Mouse (Mus musculus): Measurements from ENCODE around the gene Efcab9. TPM values are rescaled to one million over a fixed set of nuclear protein-coding genes. Genes with fewer than 3 reads are reported as not detected.
A peak's percentile ranks its signal among the peaks of the same experiment; 100 is the strongest.

Efcab9 gene
- total and polyA plus RNA-seq, 3 experiments = 0.25 to 1.5 TPM; not detected in 1

DNA sequence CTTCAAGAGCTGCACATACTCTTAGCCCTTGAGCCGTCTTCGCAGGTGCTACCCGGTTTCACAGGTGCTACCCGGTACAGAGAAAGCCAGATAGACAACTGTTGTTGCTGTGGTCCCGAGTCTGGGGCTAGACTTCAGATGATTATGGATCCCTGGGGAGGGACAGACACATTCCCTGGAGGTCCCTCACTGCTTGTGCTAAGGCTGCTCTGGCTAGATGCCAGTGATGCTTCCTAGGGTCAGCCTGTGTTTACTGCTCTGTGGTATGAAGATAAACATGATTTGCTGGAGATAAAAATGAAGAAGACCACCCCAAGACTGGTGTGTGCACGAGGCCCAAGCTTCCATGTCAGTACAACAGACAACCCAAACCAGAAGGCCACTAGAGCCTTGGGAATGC lies 12.2 kb upstream of the Efcab9 start:
- Histone ChIP-seq H3K36me3 (replicated peaks in 1 of 2; ENCODE audit: control insufficient read depth in 1 of 2, insufficient read depth in 1 of 2, low read length in 1 of 2) (peaks cover 0 to 63% of the 10 kb centered on the region in 2 experiments), H3K9me3 (replicated peaks; ENCODE audit: low read length) (no peaks in the 10 kb centered on the region), H3K4me2 (ENCODE audit: insufficient read depth, low read depth, poor library complexity, severe bottlenecking) (no peak overlapping the region), H3K4me1 (ENCODE audit: control insufficient read depth in 1 of 2, insufficient read depth in 2 of 2) (peaks cover 29 to 95% of the 10 kb centered on the region in 2 experiments), H3K4me3 (replicated peaks in 1 of 3; ENCODE audit: low read depth in 2 of 3, low read length in 2 of 3, poor library complexity in 1 of 3) (no peak overlapping the region), H3K79me2 (replicated peaks; ENCODE audit: control insufficient read depth, extremely low read depth, insufficient read depth, poor library complexity, severe bottlenecking) (no peaks in the 10 kb centered on the region), H3K27me3 (replicated peaks) (no peaks in the 10 kb centered on the region), H3K9ac (ENCODE audit: insufficient read depth, low read depth) (no peak overlapping the region), H3K27ac (ENCODE audit: insufficient read depth, low read depth) (no peak overlapping the region)
- dilution Hi-C loops (cut with MboI; ENCODE audit: extremely low pct_ligation_motif_present, extremely low pct_unique_long_range_greater_than_20kb, low sequenced_read_pairs) (no loop called here), in situ Hi-C loops (cut with MboI; ENCODE audit: low pct_ligation_motif_present, low pct_unique_long_range_greater_than_20kb, low sequenced_read_pairs) (no loop called here)
- TF ChIP-seq POLR2A (IDR thresholded peaks at IDR 0.05; ENCODE audit: low read depth, low read length) (no peak), JUND (conservative IDR thresholded peaks at IDR 0.05; ENCODE audit: low read depth, low read length) (no peak), ZKSCAN1 (IDR thresholded peaks at IDR 0.05; ENCODE audit: borderline replicate concordance, low read depth, low read length) (no peak), POLR2AphosphoS2 (IDR thresholded peaks at IDR 0.05; ENCODE audit: low read depth, low read length) (no peak), BHLHE40 (IDR thresholded peaks at IDR 0.05; ENCODE audit: low read depth, low read length) (no peak), SIN3A (IDR thresholded peaks at IDR 0.05; ENCODE audit: low read length) (no peak), MAX (IDR thresholded peaks at IDR 0.05; ENCODE audit: low read length) (no peak), EP300 (IDR thresholded peaks at IDR 0.05; ENCODE audit: low read length) (no peak), MAZ (IDR thresholded peaks at IDR 0.05; ENCODE audit: low read depth, low read length) (no peak), HCFC1 (IDR thresholded peaks at IDR 0.05; ENCODE audit: low read depth, low read length) (no peak), TBP (conservative IDR thresholded peaks at IDR 0.05; ENCODE audit: low read depth, low read length) (no peak), RAD21 (IDR thresholded peaks at IDR 0.05; ENCODE audit: low read depth, low read length) (no peak)
- DNase-seq (ENCODE audit: extremely low read depth) = no peak

GRCm38 (mm10) chr11:32542687-32543411 lies 11.0 kb upstream of the Efcab9 start:
- no peaks in the 10 kb centered on the region for H3K9me3 ChIP-seq (replicated peaks; ENCODE audit: low read length)
- peak overlapping the region; percentile 76 for H3K4me2 ChIP-seq (ENCODE audit: insufficient read depth, low read depth, poor library complexity, severe bottlenecking)
- H3K9ac ChIP-seq (ENCODE audit: insufficient read depth, low read depth) = peak overlapping the region; percentile 76
- H3K4me1 ChIP-seq (ENCODE audit: control insufficient read depth in 1 of 2, insufficient read depth in 2 of 2) = peaks cover 37 to 98% of the 10 kb centered on the region in 2 experiments
- peaks cover 0 to 56% of the 10 kb centered on the region in 2 experiments for H3K36me3 ChIP-seq (replicated peaks in 1 of 2; ENCODE audit: control insufficient read depth in 1 of 2, insufficient read depth in 1 of 2, low read length in 1 of 2)
- H3K79me2 ChIP-seq (replicated peaks; ENCODE audit: control insufficient read depth, extremely low read depth, insufficient read depth, poor library complexity, severe bottlenecking) = no peaks in the 10 kb centered on the region
- H3K4me3 ChIP-seq (replicated peaks in 1 of 3; ENCODE audit: low read depth in 2 of 3, low read length in 2 of 3, poor library complexity in 1 of 3) = peak overlapping the region in 2 of 3 experiments; percentile 26 to 34
- in situ Hi-C loops (cut with MboI; ENCODE audit: low pct_ligation_motif_present, low pct_unique_long_range_greater_than_20kb, low sequenced_read_pairs) = no loop called here
- dilution Hi-C loops (cut with MboI; ENCODE audit: extremely low pct_ligation_motif_present, extremely low pct_unique_long_range_greater_than_20kb, low sequenced_read_pairs) = no loop called here
- no peaks in the 10 kb centered on the region for H3K27me3 ChIP-seq (replicated peaks)
- H3K27ac ChIP-seq (ENCODE audit: insufficient read depth, low read depth) = peak overlapping the region; percentile 92
- DNase-seq (ENCODE audit: extremely low read depth) = peak; percentile 96
- TF ChIP-seq ETS1 (conservative IDR thresholded peaks at IDR 0.05; ENCODE audit: low read depth, low read length) = peak; percentile 83
- TF ChIP-seq ZKSCAN1 (IDR thresholded peaks at IDR 0.05; ENCODE audit: borderline replicate concordance, low read depth, low read length) = no peak
- no peak for TF ChIP-seq PAX5 (IDR thresholded peaks at IDR 0.05; ENCODE audit: low read length)
- TF ChIP-seq MAX (IDR thresholded peaks at IDR 0.05; ENCODE audit: low read length) = peak; percentile 62; the same call in 1 of the 2 replicates
- TF ChIP-seq USF2 (conservative IDR thresholded peaks at IDR 0.05; ENCODE audit: low read depth, low read length) = no peak
- TF ChIP-seq MEF2A (IDR thresholded peaks at IDR 0.05; ENCODE audit: borderline replicate concordance, low read depth, low read length) = 0 out of 2 replicates have a peak, but pooled peaks have one; percentile 68
- no peak for TF ChIP-seq TBP (conservative IDR thresholded peaks at IDR 0.05; ENCODE audit: low read depth, low read length)
- TF ChIP-seq E2F4 (IDR thresholded peaks at IDR 0.05; ENCODE audit: insufficient replicate concordance, low read depth, low read length) = no peak
- peak; percentile 62 for TF ChIP-seq ELF1 (IDR thresholded peaks at IDR 0.05; ENCODE audit: low read depth, low read length)
- TF ChIP-seq UBTF (IDR thresholded peaks at IDR 0.05; ENCODE audit: low read depth, low read length) = 0 out of 2 replicates have a peak, but pooled peaks have one; percentile 55
- TF ChIP-seq MAZ (IDR thresholded peaks at IDR 0.05; ENCODE audit: low read depth, low read length) = peak; percentile 93
- TF ChIP-seq JUN (IDR thresholded peaks at IDR 0.05; ENCODE audit: insufficient read depth, low read depth, low read length) = no peak
- TF ChIP-seq GABPA (IDR thresholded peaks at IDR 0.05; ENCODE audit: insufficient replicate concordance, low read depth, low read length) = no peak
- peak; percentile 77 for TF ChIP-seq RCOR1 (conservative IDR thresholded peaks at IDR 0.05; ENCODE audit: low read depth, low read length)
- TF ChIP-seq CHD1 (IDR thresholded peaks at IDR 0.05; ENCODE audit: low read depth, low read length) = no peak
- TF ChIP-seq MXI1 (IDR thresholded peaks at IDR 0.05; ENCODE audit: low read depth, low read length) = 0 out of 2 replicates have a peak, but pooled peaks have one; percentile 64
- no peak for TF ChIP-seq KAT2A (IDR thresholded peaks at IDR 0.05; ENCODE audit: insufficient replicate concordance, low read length)
- peak in 1 of 2 experiments; percentile 45; a peak in 2 of 4 replicates for TF ChIP-seq CTCF (conservative IDR thresholded peaks at IDR 0.05 in 1 of 2, IDR thresholded peaks at IDR 0.05 in 1 of 2; ENCODE audit: low read depth in 2 of 2, low read length in 2 of 2)
- peak; percentile 60; the same call in 1 of the 2 replicates for TF ChIP-seq HCFC1 (IDR thresholded peaks at IDR 0.05; ENCODE audit: low read depth, low read length)
- TF ChIP-seq USF1 (IDR thresholded peaks at IDR 0.05; ENCODE audit: low read depth, low read length) = no peak
- TF ChIP-seq POLR2A (IDR thresholded peaks at IDR 0.05; ENCODE audit: low read depth, low read length) = no peak
- TF ChIP-seq CHD2 (IDR thresholded peaks at IDR 0.05; ENCODE audit: low read length) = peak; percentile 49; the same call in 1 of the 2 replicates
- TF ChIP-seq ZC3H11A (IDR thresholded peaks at IDR 0.05; ENCODE audit: low read depth, low read length) = no peak
- TF ChIP-seq JUND (conservative IDR thresholded peaks at IDR 0.05; ENCODE audit: low read depth, low read length) = peak; percentile 31; the same call in 1 of the 2 replicates
- peak; percentile 56; the same call in 1 of the 2 replicates for TF ChIP-seq ZMIZ1 (IDR thresholded peaks at IDR 0.05; ENCODE audit: low read depth, low read length)
